Mouse (Mus musculus): Measurements from ENCODE around the gene Rbck1.

The Rbck1 gene

GRCm38 (mm10) chr2:152332101-152332825 is at the start of gene Rbck1:
Rbck1 (minus strand) TSS chr2:152332653.
- DNase-seq (ENCODE audit: low read depth) = peak; percentile 93

GRCm38 (mm10) chr2:152376345-152376741 is 43.9 kb upstream of the Rbck1 start, which contains the start of gene Nrsn2:
Nrsn2 (minus strand) TSS chr2:152376638.
- DNase-seq (ENCODE audit: low read depth) = no peak

DNA sequence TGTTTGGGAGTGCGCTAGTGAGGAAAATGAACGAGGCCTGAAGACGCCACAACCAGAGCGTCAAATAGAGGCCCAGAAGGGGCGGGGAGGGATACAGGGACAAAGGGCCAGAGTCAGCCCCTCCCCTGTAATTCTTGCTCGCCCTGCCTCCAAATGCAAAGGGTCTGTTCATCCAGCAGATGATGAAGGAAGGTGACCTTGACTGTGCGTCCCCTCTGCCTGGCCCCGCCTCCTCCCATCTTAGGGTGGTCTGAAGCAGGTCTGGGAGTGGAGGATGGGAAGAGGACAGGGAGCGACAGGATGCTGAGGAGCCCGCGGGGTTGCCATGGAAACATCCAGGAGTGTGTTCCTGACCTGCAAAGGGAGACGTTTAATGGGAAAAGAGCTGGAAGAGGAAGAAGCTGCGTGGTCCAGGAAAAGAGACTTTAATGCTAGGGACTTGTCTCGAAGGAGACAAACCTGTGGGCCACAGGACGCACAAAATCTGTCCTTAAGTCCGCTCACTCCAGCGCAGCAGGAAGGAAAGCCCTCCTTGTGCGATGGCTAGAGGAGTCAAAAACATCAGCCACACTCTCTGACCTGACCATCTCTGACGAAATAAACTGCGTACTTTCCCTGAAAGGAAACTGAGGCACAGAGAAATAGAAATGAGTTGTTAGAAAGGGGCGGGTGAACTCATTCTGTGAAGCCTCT is 43.3 kb upstream of the Rbck1 start:
- DNase-seq (ENCODE audit: low read depth) = no peak

DNA sequence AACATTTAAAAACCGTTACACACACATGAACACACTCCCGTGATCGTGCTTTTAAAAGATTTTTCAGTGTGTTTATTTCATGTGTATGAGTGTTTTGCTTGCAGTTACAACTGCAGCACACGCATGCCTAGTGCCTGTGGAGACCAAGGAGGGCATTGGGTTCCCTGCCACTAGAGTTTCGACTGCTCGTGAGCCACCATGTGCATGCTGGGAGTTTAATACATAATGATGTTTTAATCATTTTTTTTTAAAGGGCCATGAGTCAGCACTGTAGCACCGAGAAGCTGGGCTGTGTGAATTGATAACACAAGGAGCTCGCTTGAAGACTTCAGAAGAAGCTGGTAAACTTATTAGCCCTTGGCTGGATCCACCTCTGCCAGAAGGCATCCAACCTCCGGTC is 41.1 kb upstream of the Rbck1 start:
- DNase-seq (ENCODE audit: low read depth) = no peak

GRCm38 (mm10) chr2:152372661-152373060 is 40.2 kb upstream of the Rbck1 start:
- DNase-seq (ENCODE audit: low read depth) = no peak

- no peak for DNase-seq (ENCODE audit: low read depth)
These were observed 39.7 kb upstream of the Rbck1 start for GRCm38 (mm10) chr2:152372104-152372503.

DNA sequence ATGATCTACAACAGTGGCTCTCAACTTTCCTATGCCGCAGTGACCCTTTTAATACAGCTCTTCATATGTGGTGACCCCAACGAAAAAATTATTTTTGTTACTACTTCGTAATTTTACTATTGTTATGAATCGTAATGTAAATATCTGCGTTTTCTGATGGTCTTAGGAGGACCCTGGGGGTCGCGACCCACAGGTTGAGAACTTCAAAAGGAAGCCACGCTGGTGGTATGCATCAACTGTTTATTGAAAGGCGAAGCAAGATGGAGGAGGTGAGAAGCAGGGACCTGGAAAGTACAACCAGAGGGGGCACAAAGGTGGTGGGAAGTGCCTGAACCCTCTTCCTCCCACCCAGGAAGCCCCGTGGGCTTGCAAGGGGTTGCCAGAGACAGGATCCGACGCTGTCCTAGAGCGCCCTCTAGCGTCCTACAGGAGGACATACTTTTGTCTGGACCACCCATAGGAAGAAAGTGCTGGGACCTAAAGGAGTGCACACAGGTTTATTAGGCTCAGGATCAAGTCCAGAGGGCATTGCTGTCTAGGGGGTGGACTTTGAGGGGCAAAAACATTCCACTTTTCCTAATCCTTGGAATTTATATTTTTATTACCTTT is 36.2 kb upstream of the Rbck1 start:
- peak; percentile 87 for DNase-seq (ENCODE audit: low read depth)

- DNase-seq (ENCODE audit: low read depth) = no peak
These were observed 35.5 kb upstream of the Rbck1 start for GRCm38 (mm10) chr2:152367917-152368316.

- peak; percentile 95 for DNase-seq (ENCODE audit: low read depth)
These were observed 31.0 kb upstream of the Rbck1 start for GRCm38 (mm10) chr2:152363245-152364147.

DNA sequence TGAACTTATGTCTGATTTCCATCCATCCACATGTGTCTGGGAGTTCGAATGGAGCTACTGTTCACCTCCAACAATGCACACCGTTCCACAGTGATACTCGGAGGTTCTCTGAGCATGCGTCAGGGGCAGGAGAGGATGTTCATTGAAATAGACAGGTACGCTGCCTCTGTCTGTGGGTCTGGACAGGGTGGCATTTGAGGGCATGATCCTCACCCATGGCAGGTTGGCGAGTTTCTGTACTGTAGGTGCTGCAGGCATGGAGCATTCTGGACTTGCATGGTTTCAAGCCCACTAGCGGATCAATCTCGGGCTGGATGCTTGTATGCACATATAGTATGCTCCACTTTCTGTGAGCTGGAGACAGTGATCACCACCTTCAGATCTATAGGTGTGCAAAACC is 28.7 kb upstream of the Rbck1 start:
- no peak for DNase-seq (ENCODE audit: low read depth)

DNA sequence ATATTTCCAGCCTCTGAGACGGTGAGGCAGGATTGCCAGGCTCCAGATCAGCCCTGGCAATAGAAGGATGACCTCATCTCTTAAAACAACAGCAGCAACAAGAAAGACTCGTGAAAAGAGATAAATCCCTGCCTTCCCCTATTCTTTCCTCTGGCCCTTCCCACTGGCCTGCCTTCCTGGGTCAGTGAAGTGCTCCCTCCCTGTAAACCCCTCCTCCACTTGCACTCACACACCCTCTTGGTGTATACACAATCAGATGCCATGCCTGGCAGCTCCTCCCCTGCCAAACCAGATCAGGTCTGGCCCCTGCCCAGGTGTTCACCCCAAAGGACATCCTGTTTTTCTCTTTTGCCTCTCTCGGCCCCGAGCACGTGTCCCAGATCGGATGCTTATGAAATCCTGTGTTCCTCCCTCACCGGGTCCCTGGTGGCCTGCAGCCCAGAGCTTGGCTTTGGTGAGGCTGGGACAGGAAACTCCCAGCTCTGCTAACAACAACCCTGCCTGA is 27.9 kb upstream of the Rbck1 start:
- no peak for DNase-seq (ENCODE audit: low read depth)

- no peak for DNase-seq (ENCODE audit: low read depth)
These were observed 27.2 kb upstream of the Rbck1 start for GRCm38 (mm10) chr2:152359616-152360015.

DNA sequence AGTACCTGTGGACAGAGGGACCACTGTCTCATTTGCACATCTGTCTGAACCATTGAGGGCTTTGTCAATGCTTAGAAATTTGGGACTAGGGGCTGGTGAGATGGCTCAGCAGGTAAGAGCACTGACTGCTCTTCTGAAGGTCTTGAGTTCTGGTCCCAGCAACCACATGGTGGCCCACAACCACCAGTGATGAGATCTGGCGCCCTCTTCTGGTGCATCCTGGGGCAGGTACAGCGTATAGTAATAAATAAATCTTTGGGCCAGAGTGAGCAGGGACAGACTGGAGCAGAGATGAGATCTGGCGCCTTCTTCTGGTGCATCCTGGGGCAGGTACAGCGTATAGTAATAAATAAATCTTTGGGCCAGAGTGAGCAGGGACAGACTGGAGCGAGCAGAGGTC is 26.5 kb upstream of the Rbck1 start:
- peak; percentile 28 for DNase-seq (ENCODE audit: low read depth)

DNA sequence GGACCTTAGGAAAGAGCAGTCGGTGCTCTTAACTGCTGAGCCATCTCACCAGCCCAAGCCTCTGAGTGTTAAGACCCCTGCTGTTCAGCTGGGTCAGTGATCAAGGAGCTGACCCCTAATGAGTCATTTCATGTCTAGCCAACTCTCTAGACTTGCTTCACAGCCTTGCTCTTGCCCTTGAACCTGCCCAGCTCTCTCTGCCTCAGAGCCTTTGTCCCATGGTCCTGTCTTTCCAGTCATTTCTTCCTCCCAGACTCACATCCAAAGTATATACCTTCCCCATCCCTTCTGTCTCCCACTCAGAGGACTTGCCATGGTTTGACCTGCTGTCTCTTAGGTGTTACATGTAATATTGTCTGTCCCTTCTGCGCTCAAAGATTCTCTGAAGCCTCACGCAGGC is 24.8 kb upstream of the Rbck1 start:
- DNase-seq (ENCODE audit: low read depth) = no peak

DNA sequence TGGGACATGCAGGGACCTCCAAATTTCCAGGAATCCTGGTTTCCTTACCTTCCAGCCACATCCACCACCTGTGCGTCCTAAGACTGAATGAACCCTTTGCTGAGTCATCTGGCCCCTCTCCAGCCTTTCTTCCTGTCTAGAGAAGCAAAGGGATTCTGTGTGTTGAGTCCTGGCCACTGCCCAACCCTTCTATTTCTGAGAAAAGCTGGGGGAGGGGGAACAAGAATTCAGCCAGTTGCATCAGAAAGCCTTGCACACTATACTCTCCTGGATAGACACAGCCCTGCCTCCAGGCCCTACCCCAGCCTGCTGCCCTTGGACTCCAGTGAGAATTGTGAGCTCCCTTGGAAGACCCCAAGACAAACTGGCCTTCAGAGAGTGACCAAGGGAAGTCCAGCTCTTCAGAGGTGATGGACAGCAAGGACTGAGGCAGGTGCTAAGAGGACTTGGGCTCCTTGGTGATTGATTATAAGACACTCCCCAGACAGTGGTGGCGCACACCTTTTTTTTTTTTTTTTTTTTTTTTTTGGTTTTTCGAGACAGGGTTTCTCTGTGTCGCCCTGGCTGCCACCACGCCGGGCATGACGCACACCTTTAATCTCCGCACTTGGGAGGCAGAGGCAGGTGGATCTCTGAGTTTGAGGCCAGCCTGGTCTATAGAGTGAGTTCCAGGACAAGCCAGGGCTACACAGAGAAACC is 17.5 kb upstream of the Rbck1 start:
- DNase-seq (ENCODE audit: low read depth) = peak; percentile 96

DNA sequence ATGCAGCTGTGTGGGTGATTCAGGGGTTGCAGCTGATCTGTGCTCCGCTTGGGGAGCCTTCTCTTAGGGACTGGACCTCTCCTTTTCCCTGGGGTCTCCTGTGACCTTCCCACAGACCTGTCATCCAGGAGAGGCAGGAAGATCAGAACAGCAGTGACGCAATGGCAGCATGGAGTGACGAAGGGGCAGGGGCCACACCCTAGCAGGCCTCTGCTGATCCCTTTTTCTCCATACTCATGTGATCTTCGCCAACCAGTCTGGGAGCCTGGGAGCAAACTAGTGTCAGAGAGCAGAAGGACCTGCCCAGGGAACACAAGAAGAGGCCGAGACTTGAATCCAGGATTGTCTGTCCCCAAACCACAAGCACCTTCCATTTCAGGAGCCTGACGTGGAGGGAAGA is 16.8 kb upstream of the Rbck1 start:
- DNase-seq (ENCODE audit: low read depth) = no peak

GRCm38 (mm10) chr2:152347722-152348121 is 15.3 kb upstream of the Rbck1 start:
- no peak for DNase-seq (ENCODE audit: low read depth)

DNA sequence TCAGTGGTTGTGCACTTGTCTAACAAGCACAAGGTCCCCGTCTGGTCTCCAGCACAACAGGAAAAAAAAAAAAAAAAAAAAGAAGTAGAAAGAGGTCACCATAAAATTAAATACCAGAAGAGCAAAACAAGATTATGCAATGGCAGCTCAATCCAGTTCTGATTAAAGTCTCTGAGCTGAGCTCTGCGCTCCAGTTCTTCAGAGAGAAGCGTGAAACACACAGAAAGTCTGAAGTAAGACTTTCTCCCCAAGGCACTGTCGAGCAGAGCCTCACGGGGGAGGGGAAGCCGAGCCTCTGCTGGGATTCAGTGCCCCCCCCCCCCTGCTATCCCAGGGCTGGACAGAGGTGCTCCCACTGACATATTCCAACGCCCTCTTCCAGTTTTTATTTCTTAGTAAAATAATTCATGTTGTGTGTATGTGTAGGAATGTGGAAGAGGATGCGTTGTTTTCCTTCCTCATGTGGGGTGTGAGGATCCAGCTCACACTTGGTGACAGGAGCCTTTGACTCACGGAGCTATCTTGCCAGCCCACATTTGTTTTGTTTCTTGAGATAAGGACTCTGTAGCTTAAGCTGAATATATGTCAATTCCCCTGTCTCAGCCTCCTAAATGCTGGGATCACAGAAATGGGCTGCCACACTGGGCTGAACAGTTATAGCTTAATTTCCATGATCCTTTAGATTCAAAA is 14.5 kb upstream of the Rbck1 start:
- peak; percentile 71 for DNase-seq (ENCODE audit: low read depth)

DNA sequence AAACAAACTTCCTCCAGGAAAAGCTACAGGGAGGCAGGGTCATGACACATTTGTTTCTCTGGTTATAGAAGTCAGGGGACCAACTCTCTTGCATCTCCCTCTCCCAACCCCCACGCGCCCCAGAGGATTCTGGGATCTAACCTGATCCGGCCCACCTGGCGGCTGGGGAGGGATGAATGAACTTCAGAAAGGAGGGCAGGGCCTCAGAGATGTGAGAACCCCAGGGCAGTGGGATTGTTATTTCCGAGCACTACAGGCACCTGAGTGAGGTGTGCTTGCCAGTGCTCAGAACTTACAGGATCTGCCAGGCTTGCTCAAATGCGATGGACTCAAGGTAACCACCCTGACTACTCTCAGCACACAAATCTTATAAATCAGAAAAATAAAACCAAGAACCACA is 12.9 kb upstream of the Rbck1 start:
- DNase-seq (ENCODE audit: low read depth) = no peak

DNA sequence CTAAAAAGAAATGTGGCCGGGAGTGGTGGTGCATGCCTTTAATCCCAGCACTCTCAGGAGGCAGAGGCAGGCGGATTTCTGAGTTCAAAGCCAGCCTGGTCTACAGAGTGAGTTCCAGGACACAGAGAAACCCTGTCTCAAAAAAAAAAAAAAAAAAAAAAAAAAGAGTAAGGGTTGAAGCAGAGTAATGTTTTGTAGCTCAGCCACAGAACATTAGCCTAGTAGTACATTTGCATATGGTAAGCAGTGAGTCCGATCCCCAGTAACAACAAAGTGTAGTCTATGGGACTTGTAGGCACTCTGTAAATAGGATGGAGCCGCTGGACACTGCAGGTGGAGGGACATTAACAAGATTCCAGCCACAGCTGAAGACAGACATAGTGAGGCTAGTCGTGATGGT is 12.5 kb upstream of the Rbck1 start:
- no peak for DNase-seq (ENCODE audit: low read depth)

DNA sequence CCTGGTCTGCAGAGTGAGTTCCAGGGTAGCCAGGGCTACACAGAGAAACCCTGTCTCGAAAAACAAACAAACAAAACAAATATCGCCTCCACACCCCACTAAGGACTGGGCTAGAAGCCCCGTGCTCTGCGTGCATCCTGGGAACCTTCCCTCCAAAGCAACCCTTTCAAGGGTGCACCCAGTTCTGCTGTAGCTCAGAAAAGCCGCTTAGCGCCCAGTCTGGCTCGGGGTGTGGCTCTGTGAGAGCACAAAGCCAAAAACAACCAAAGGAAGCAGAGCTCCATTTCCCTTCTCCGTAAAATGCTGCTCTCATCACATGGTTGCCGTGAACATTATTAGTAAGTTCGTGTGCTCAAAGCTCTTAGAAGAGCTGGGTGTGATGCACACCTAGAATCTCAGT is 11.9 kb upstream of the Rbck1 start:
- no peak for DNase-seq (ENCODE audit: low read depth)

All from NIH3T3 (cell line).